20 mouse cellular contexts compared by ENCODE assay signal in the genomic region with DNA sequence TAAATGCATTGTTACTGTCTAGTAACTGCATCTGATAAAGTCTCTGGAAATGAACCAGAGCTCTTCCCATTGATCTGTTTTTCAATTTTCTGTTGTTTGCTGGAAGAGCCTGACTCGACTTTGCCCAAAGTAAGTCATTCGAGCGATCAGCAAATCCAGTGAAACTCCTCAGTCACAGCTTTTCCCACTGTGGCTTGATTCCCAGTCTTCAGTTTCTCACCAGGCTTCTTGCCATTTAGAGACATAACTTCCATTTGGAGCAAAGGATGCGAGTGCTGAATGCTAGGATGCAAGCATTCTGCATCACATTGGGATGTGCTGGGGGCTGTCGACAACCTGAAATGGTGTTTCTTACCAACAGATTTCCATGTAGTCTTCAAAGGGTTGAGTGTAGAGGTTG.
DNase-seq lines count a peak whose midpoint lies in the region; ATAC-seq and TF ChIP-seq lines count a peak whose summit lies in the region.
"Had no signal": no experiment of that assay in that cellular context is flagged by ENCODE, and none has a peak within 500 bp of the region (broad histone marks: within the 10 kb centered on the region; RNA-seq: fewer than 3 reads in every experiment).

No protein-coding gene starts in this region.

- ATAC-seq in forebrain, postnatal 0 days = peak; percentile 38; the same call in 1 of the 2 replicates
- ATAC-seq in forebrain, embryonic 16.5 days = no peak

- no peak overlapping the region for H3K4me2 ChIP-seq in forebrain, postnatal 0 days (ENCODE audit: low read depth)
- no peak overlapping the region for H3K4me2 ChIP-seq in forebrain, embryonic 16.5 days (ENCODE audit: low read length)
- H3K4me2 ChIP-seq: embryonic facial prominence, embryonic 15.5 days; heart, embryonic 12.5 days; hindbrain, embryonic 14.5 days had no signal

- peak; percentile 78 for DNase-seq in forebrain, postnatal 0 days
- peak; percentile 71 for DNase-seq in liver, adult 2 months (ENCODE audit: extremely low read depth, low read depth, low spot score)
- DNase-seq in liver = no peak
- peak; percentile 69 for DNase-seq in brain, adult 2 months (ENCODE audit: low read depth, low spot score)
- peak; percentile 43 to 59 for DNase-seq in right cerebral cortex, postnatal 10 days (ENCODE audit: low spot score in 2 of 2)
- DNase-seq in heart, adult 8-10 months (ENCODE audit: low spot score) = no peak
- DNase-seq in adipocyte (ENCODE audit: low spot score) = no peak
- DNase-seq: adrenal gland, postnatal 14 days; cerebellum, adult 11 months; cerebellum, adult 8-10 months; cerebellum, postnatal 14 days; embryo, embryonic 11 days; gastrocnemius, postnatal 14 days; heart, adult 2 months had no signal

- no peak overlapping the region for H3K27ac ChIP-seq in forebrain, postnatal 0 days (ENCODE audit: low read depth, low read length)
- H3K27ac ChIP-seq in forebrain, embryonic 16.5 days (ENCODE audit: low read length) = no peak overlapping the region
- H3K27ac ChIP-seq in liver, adult 2 months (replicated peaks; ENCODE audit: insufficient read depth, low read depth, low read length) = no peak overlapping the region
- H3K27ac ChIP-seq: embryonic facial prominence, embryonic 15.5 days; heart, adult 2 months; hindbrain, embryonic 14.5 days had no signal

- no peak for TF ChIP-seq POLR2A in liver, adult 2 months (IDR thresholded peaks at IDR 0.05; ENCODE audit: extremely low read depth, insufficient read depth, low read length)

- no peak overlapping the region for H3K9ac ChIP-seq in forebrain, postnatal 0 days
- no peak overlapping the region for H3K9ac ChIP-seq in forebrain, embryonic 16.5 days (replicated peaks; ENCODE audit: low read depth, low read length)
- H3K9ac ChIP-seq in liver, adult 2 months (ENCODE audit: low read depth, low read length) = no peak overlapping the region
- H3K9ac ChIP-seq: embryonic facial prominence, embryonic 15.5 days; heart, embryonic 12.5 days; hindbrain, embryonic 14.5 days had no signal

- no peaks in the 10 kb centered on the region for H3K79me2 ChIP-seq in liver, adult 2 months (ENCODE audit: control insufficient read depth, insufficient read depth, low read length)

- H3K36me3 ChIP-seq in forebrain, postnatal 0 days (ENCODE audit: insufficient read depth) = no peaks in the 10 kb centered on the region
- H3K36me3 ChIP-seq in forebrain, embryonic 16.5 days (ENCODE audit: control insufficient read depth, insufficient read depth) = no peaks in the 10 kb centered on the region
- no peaks in the 10 kb centered on the region for H3K36me3 ChIP-seq in liver, adult 2 months (ENCODE audit: control insufficient read depth, insufficient read depth, low read length)
- H3K36me3 ChIP-seq: embryonic facial prominence, embryonic 15.5 days; heart, embryonic 12.5 days; hindbrain, embryonic 10.5 days had no signal

- H3K4me1 ChIP-seq in forebrain, postnatal 0 days (ENCODE audit: insufficient read depth) = peaks cover 5% of the 10 kb centered on the region; the same call in 1 of the 2 replicates
- H3K4me1 ChIP-seq in forebrain, embryonic 16.5 days (replicated peaks; ENCODE audit: control insufficient read depth, insufficient read depth, low read length) = peaks cover 10% of the 10 kb centered on the region
- no peaks in the 10 kb centered on the region; the same call in 1 of the 2 replicates for H3K4me1 ChIP-seq in liver, adult 2 months (ENCODE audit: control insufficient read depth, insufficient read depth, low read length)
- H3K4me1 ChIP-seq: embryonic facial prominence, embryonic 15.5 days; heart, embryonic 12.5 days had no signal

- H3K27me3 ChIP-seq in forebrain, postnatal 0 days (ENCODE audit: insufficient read depth, low read length) = no peaks in the 10 kb centered on the region
- peaks cover under 1% of the 10 kb centered on the region; the same call in 1 of the 2 replicates for H3K27me3 ChIP-seq in forebrain, embryonic 16.5 days (replicated peaks; ENCODE audit: control insufficient read depth, insufficient read depth, low read length)
- H3K27me3 ChIP-seq in liver, adult 2 months (ENCODE audit: control insufficient read depth, insufficient read depth, low read length) = no peaks in the 10 kb centered on the region
- H3K27me3 ChIP-seq: embryonic facial prominence, embryonic 15.5 days; heart, embryonic 12.5 days had no signal

- WGBS in forebrain, postnatal 0 days = 59% methylated on average over 5 of the region's 5 CpGs
- 63% methylated on average over 5 of the region's 5 CpGs for WGBS in forebrain, embryonic 16.5 days
- WGBS in liver, adult 2 months = 52% methylated on average over 5 of the region's 5 CpGs

- H3K4me3 ChIP-seq in forebrain, postnatal 0 days (ENCODE audit: low read depth, low read length) = no peak overlapping the region
- H3K4me3 ChIP-seq in forebrain, embryonic 16.5 days (replicated peaks; ENCODE audit: low read length) = no peak overlapping the region
- H3K4me3 ChIP-seq in liver, adult 2 months (ENCODE audit: insufficient read depth, low read depth, low read length) = no peak overlapping the region
- H3K4me3 ChIP-seq: embryonic facial prominence, embryonic 15.5 days; erythroblast, embryonic 14.5 days; heart, adult 2 months; heart, embryonic 12.5 days; hindbrain, embryonic 10.5 days had no signal

- no peak for TF ChIP-seq CTCF in forebrain, postnatal 0 days (IDR thresholded peaks at IDR 0.05; ENCODE audit: low read depth)
- TF ChIP-seq CTCF in liver, adult 2 months (IDR thresholded peaks at IDR 0.05; ENCODE audit: low read depth, low read length) = no peak

- H3K9me3 ChIP-seq in forebrain, postnatal 0 days (ENCODE audit: low read length) = no peaks in the 10 kb centered on the region
- no peaks in the 10 kb centered on the region for H3K9me3 ChIP-seq in forebrain, embryonic 16.5 days (ENCODE audit: control insufficient read depth, low read length)
- H3K9me3 ChIP-seq: embryonic facial prominence, embryonic 15.5 days; heart, embryonic 12.5 days; hindbrain, embryonic 10.5 days had no signal

Comparison
In these comparisons a context has a peak if more than half of its experiments do, and no peak if none do; other contexts are left out.
1. DNase-seq: peak in forebrain, postnatal 0 days (single experiment), liver, adult 2 months (single experiment), brain, adult 2 months (single experiment) and right cerebral cortex, postnatal 10 days (2 of 2); none in liver (single experiment), heart, adult 8-10 months (single experiment) and adipocyte (single experiment).